ENCODE assay signal across 9 mouse cellular contexts in the genomic region with DNA sequence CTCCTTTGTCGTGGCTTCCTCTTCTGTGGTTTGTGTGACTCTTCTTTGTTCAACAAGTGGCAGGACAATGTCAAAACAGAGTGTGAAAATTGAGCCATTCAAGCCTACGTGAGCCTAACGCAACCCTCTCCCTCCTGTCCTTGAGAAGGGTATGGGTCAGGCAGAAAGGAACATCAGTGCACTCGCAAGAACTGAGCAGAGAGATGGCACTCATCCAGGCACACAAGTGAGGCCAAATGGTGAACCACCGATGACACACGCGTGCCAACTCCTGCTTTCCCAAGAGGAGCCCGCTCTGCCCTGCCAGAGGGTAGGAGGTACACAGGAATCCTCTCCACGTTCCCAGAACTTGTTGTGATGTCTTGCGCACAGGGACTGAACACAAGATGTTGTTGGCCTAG. TPM values are rescaled to one million over a fixed set of nuclear protein-coding genes. Genes with fewer than 3 reads are reported as not detected.
DNase-seq lines count a peak whose midpoint lies in the region; ATAC-seq and TF ChIP-seq lines count a peak whose summit lies in the region.
"Had no signal": no experiment of that assay in that cellular context is flagged by ENCODE, and none has a peak within 500 bp of the region (broad histone marks: within the 10 kb centered on the region; RNA-seq: fewer than 3 reads in every experiment).

No protein-coding gene starts in this region.

- no peak for TF ChIP-seq CTCF in thymus, adult 2 months (IDR thresholded peaks at IDR 0.05; ENCODE audit: borderline replicate concordance, control insufficient read depth, extremely low read depth, insufficient read depth, low read length, poor library complexity)

- no peak overlapping the region for H3K4me3 ChIP-seq in kidney, embryonic 16.5 days (ENCODE audit: low read length)
- no peak overlapping the region for H3K4me3 ChIP-seq in thymus, adult 2 months (ENCODE audit: control insufficient read depth, insufficient read depth, low read length)

- H3K4me2 ChIP-seq in kidney, embryonic 16.5 days (replicated peaks; ENCODE audit: low read depth, low read length): no peak overlapping the region

- no peaks in the 10 kb centered on the region for H3K9me3 ChIP-seq in kidney, embryonic 16.5 days (ENCODE audit: low read length)

- H3K27me3 ChIP-seq in kidney, embryonic 16.5 days (ENCODE audit: insufficient read depth, low read length): no peaks in the 10 kb centered on the region
- no peaks in the 10 kb centered on the region for H3K27me3 ChIP-seq in thymus, adult 2 months (ENCODE audit: control insufficient read depth, insufficient read depth, low read length)
- H3K27me3 ChIP-seq: CH12.LX had no signal

- H3K27ac ChIP-seq in kidney, embryonic 16.5 days (ENCODE audit: low read length): no peak overlapping the region
- H3K27ac ChIP-seq in thymus, adult 2 months (ENCODE audit: control insufficient read depth, insufficient read depth, low read length): no peak overlapping the region

- peak; percentile 17 for DNase-seq in kidney, adult 11 months
- DNase-seq in adrenal gland, adult 18-20 months (ENCODE audit: low spot score in 2 of 2): peak; percentile 62 to 69
- peak; percentile 37 to 53 for DNase-seq in layer of hippocampus, postnatal 10 days (ENCODE audit: low spot score in 2 of 2)
- DNase-seq in thymus, adult 2 months: no peak
- no peak for DNase-seq in spleen, postnatal 10 days (ENCODE audit: low spot score in 2 of 2)
- no peak for DNase-seq in MN1 (ENCODE audit: low spot score)

- TF ChIP-seq POLR2A in thymus, adult 2 months (IDR thresholded peaks at IDR 0.05; ENCODE audit: control insufficient read depth, extremely low read depth, insufficient read depth, low read length, poor library complexity): no peak

- 74% methylated on average over 10 of the region's 10 CpGs for WGBS in kidney, embryonic 16.5 days
- 68% methylated on average over 10 of the region's 10 CpGs for WGBS in thymus, adult 2 months

- peaks cover 14% of the 10 kb centered on the region for H3K4me1 ChIP-seq in kidney, embryonic 16.5 days (ENCODE audit: insufficient read depth, low read length)
- 0 out of 2 replicates have a peak, but pooled peaks cover 4% of the 10 kb centered on the region for H3K4me1 ChIP-seq in thymus, adult 2 months (replicated peaks; ENCODE audit: control insufficient read depth, insufficient read depth, low read length)

- no peaks in the 10 kb centered on the region for H3K36me3 ChIP-seq in kidney, embryonic 16.5 days (ENCODE audit: insufficient read depth, low read length)
- no peaks in the 10 kb centered on the region for H3K36me3 ChIP-seq in thymus, adult 2 months (ENCODE audit: control insufficient read depth, insufficient read depth, low read length)

- no peak overlapping the region for H3K9ac ChIP-seq in kidney, embryonic 16.5 days (replicated peaks; ENCODE audit: low read length)

- no peak for ATAC-seq in kidney, embryonic 16.5 days (ENCODE audit: low FRiP score, low TSS enrichment)
- peak; percentile 62 for ATAC-seq in common myeloid progenitor, adult 5-6 weeks (replicated peaks; ENCODE audit: low read depth, poor library complexity, severe bottlenecking)

RNA-seq across cellular contexts. Expression of gene Adcy9, which starts 50.2 kb away (rescaled TPM):
- 1.0 and 1.1 TPM in 2 replicates for polyA plus RNA-seq in kidney, embryonic 16.5 days (2015; fragmentation: Nextera tagmentation; extraction: Ambion mirVana)
- 10 to 100 TPM; 32.3 to 51.9 TPM for total RNA-seq in adrenal gland, adult 18-20 months (2021)
- 7.0 and 11.6 TPM in 2 replicates for total RNA-seq in common myeloid progenitor, adult 5-6 weeks (2017)
- 10 to 100 TPM; 48.7 to 51.6 TPM for total RNA-seq in layer of hippocampus, postnatal 10 days (2021)
- 6.4 and 7.6 TPM in 2 replicates for polyA plus RNA-seq in thymus, adult 2 months (2012; rRNA removed)

Comparison
In these comparisons a context has a peak if more than half of its experiments do, and no peak if none do; other contexts are left out.
1. DNase-seq: peak in kidney, adult 11 months (single experiment), adrenal gland, adult 18-20 months (2 of 2) and layer of hippocampus, postnatal 10 days (2 of 2); none in thymus, adult 2 months (single experiment), spleen, postnatal 10 days (0 of 2) and MN1 (single experiment).